Mouse (Mus musculus): ENCODE measurements around the gene Pi4ka.

DNA sequence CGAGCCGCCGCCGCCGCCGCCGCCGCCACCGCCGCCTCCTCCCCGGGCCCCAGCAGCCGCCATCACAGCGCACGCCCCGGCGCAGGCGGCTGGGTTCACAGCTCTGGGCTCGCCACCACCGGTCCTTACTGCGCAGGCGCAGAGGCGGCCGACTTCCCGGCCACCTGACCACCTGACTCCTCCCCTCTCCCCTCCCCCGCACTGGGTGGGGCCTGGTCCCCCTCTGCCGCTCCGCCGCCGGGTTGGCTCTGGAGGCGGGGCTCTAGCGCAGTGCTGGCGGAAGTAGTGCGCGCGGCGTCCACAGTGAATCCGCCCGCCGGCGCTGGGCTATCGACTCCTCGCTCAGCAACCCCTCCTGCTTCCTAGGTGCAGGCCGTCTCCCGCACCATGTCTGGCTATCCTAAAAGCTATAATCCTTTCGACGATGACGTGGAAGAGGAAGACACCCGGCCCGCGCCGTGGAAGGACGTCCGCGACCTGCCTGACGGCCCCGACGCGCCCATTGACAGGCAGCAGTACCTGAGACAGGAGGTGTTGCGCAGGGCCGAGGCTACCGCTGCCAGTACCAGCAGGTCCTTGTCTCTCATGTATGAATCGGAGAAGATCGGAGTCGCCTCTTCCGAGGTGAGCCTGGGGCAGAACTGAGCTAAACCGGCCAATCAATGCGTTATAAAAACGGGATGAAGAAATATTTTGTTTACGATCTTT, at the start of gene Pi4ka, which contains the start of gene Snap29:
- TF ChIP-seq MAFK (IDR thresholded peaks at IDR 0.05; ENCODE audit: insufficient read depth, low read depth, low read length) (no peak), ZNF384 (IDR thresholded peaks at IDR 0.05; ENCODE audit: low read depth, low read length) (no peak), HCFC1 (IDR thresholded peaks at IDR 0.05; ENCODE audit: borderline replicate concordance, insufficient read depth, low read length) (peak; percentile 73), CHD2 (IDR thresholded peaks at IDR 0.05; ENCODE audit: low read depth, low read length) (no peak), ZC3H11A (IDR thresholded peaks at IDR 0.05; ENCODE audit: borderline replicate concordance, low read depth, low read length) (no peak)
